Mouse (Mus musculus): ENCODE data around the gene Tbc1d15. TPM values are rescaled to one million over a fixed set of nuclear protein-coding genes. Genes with fewer than 3 reads are reported as not detected.

Gene Tbc1d15
- total and polyA plus RNA-seq, 2 experiments: 7.7 to 49.9 TPM

GRCm38 (mm10) chr10:115226586-115226985 lies 24.7 kb downstream of the Tbc1d15 start:
- no peak overlapping the region for H3K4me3 ChIP-seq (ENCODE audit: insufficient read depth, low read depth, low read length)
- no peaks in the 10 kb centered on the region for H3K27me3 ChIP-seq (ENCODE audit: control insufficient read depth, insufficient read depth, low read length)
- H3K79me2 ChIP-seq (ENCODE audit: control insufficient read depth, insufficient read depth, low read length): peaks cover 13% of the 10 kb centered on the region; the same call in 1 of the 2 replicates
- H3K27ac ChIP-seq (replicated peaks; ENCODE audit: insufficient read depth, low read depth, low read length): no peak overlapping the region
- H3K36me3 ChIP-seq (ENCODE audit: control insufficient read depth, insufficient read depth, low read length): peaks cover 24% of the 10 kb centered on the region
- DNase-seq (ENCODE audit: extremely low read depth, low read depth, low spot score): no peak
- H3K4me1 ChIP-seq (ENCODE audit: control insufficient read depth, insufficient read depth, low read length): no peaks in the 10 kb centered on the region; the same call in 1 of the 2 replicates
- TF ChIP-seq POLR2A (IDR thresholded peaks at IDR 0.05; ENCODE audit: extremely low read depth, insufficient read depth, low read length): no peak
- TF ChIP-seq CTCF (IDR thresholded peaks at IDR 0.05; ENCODE audit: low read depth, low read length): peak; percentile 9; the same call in 1 of the 2 replicates
- 64% methylated on average over 7 of the region's 7 CpGs for WGBS
- no peak overlapping the region for H3K9ac ChIP-seq (ENCODE audit: low read depth, low read length)

GRCm38 (mm10) chr10:115223845-115224244 lies 27.4 kb downstream of the Tbc1d15 start:
- H3K4me1 ChIP-seq (ENCODE audit: control insufficient read depth, insufficient read depth, low read length): no peaks in the 10 kb centered on the region; the same call in 1 of the 2 replicates
- no peak overlapping the region for H3K27ac ChIP-seq (replicated peaks; ENCODE audit: insufficient read depth, low read depth, low read length)
- peaks cover 29% of the 10 kb centered on the region for H3K36me3 ChIP-seq (ENCODE audit: control insufficient read depth, insufficient read depth, low read length)
- no peaks in the 10 kb centered on the region for H3K27me3 ChIP-seq (ENCODE audit: control insufficient read depth, insufficient read depth, low read length)
- 73% methylated on average over 3 of the region's 3 CpGs for WGBS
- peaks cover 9% of the 10 kb centered on the region; the same call in 1 of the 2 replicates for H3K79me2 ChIP-seq (ENCODE audit: control insufficient read depth, insufficient read depth, low read length)
- no peak overlapping the region for H3K4me3 ChIP-seq (ENCODE audit: insufficient read depth, low read depth, low read length)
- no peak overlapping the region for H3K9ac ChIP-seq (ENCODE audit: low read depth, low read length)
- TF ChIP-seq CTCF (IDR thresholded peaks at IDR 0.05; ENCODE audit: low read depth, low read length) (no peak), POLR2A (IDR thresholded peaks at IDR 0.05; ENCODE audit: extremely low read depth, insufficient read depth, low read length) (no peak)
- no peak for DNase-seq (ENCODE audit: extremely low read depth, low read depth, low spot score)

DNA sequence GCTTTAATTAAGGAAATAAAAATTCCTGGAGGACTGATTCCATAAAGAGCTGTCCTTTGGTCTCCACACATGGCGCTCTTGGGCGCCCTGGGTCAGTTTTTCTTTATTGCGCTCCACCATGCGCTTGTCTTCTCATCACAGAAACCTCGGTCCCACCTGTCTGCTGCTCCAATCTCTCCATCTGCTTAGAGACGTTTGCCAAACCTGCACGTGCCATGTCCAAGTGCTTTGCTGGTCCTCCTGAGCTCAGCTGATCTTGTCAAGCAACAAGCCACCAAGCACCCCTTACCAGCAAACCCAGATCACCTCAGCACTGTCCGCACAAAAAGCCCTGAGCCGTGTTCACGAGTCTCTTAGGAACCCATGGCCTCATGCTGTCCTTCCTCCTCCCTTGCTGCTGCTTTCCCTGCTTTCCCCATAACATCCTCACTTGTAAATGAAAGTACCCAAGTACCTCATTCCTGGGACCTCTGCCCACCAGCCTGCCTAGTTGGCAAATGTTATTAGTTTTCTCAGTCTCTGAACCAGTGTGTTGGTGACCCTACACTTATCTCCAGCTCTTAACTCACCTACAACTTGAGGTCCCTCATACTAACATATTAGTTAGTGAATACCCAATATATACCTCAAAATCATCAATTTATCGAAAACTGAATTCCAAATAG lies 38.2 kb downstream of the Tbc1d15 start:
- H3K27ac ChIP-seq (replicated peaks; ENCODE audit: insufficient read depth, low read depth, low read length): no peak overlapping the region
- no peaks in the 10 kb centered on the region; the same call in 1 of the 2 replicates for H3K79me2 ChIP-seq (ENCODE audit: control insufficient read depth, insufficient read depth, low read length)
- H3K27me3 ChIP-seq (ENCODE audit: control insufficient read depth, insufficient read depth, low read length): no peaks in the 10 kb centered on the region
- H3K4me3 ChIP-seq (ENCODE audit: insufficient read depth, low read depth, low read length): no peak overlapping the region
- WGBS: 97% methylated on average over 11 of the region's 11 CpGs
- no peak for DNase-seq (ENCODE audit: extremely low read depth, low read depth, low spot score)
- TF ChIP-seq POLR2A (IDR thresholded peaks at IDR 0.05; ENCODE audit: extremely low read depth, insufficient read depth, low read length): no peak
- no peak overlapping the region for H3K9ac ChIP-seq (ENCODE audit: low read depth, low read length)
- peaks cover 46% of the 10 kb centered on the region for H3K36me3 ChIP-seq (ENCODE audit: control insufficient read depth, insufficient read depth, low read length)
- H3K4me1 ChIP-seq (ENCODE audit: control insufficient read depth, insufficient read depth, low read length): no peaks in the 10 kb centered on the region

DNA sequence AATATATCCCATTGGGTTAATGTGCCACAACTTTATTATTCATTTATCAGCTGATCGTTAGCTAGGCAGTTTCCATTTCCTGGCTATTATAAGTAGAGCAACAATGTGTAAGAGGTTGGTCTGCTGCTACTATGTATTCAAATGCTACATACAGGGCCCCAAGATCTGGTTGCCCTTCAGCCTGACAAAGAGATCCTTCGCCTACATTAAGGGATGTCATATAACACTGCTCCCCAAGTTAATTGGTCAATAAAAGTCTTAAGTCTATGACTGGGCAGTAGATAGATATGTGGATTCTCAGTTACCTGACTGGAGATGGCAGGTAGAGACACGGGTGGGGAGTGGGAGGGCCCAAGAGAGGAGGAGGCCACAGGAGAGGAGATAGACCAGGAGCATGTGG lies 45.4 kb downstream of the Tbc1d15 start:
- Histone ChIP-seq H3K9ac (ENCODE audit: low read depth, low read length) (no peak overlapping the region), H3K36me3 (ENCODE audit: control insufficient read depth, insufficient read depth, low read length) (peaks cover 59% of the 10 kb centered on the region), H3K27ac (replicated peaks; ENCODE audit: insufficient read depth, low read depth, low read length) (no peak overlapping the region), H3K4me3 (ENCODE audit: insufficient read depth, low read depth, low read length) (no peak overlapping the region), H3K79me2 (ENCODE audit: control insufficient read depth, insufficient read depth, low read length) (no peaks in the 10 kb centered on the region), H3K4me1 (ENCODE audit: control insufficient read depth, insufficient read depth, low read length) (no peaks in the 10 kb centered on the region), H3K27me3 (ENCODE audit: control insufficient read depth, insufficient read depth, low read length) (no peaks in the 10 kb centered on the region)
- 83% methylated on average over 3 of the region's 3 CpGs for WGBS
- DNase-seq (ENCODE audit: extremely low read depth, low read depth, low spot score): no peak
- TF ChIP-seq POLR2A (IDR thresholded peaks at IDR 0.05; ENCODE audit: extremely low read depth, insufficient read depth, low read length) (no peak), CTCF (IDR thresholded peaks at IDR 0.05; ENCODE audit: low read depth, low read length) (no peak)

GRCm38 (mm10) chr10:115205284-115205683 lies 46.0 kb downstream of the Tbc1d15 start:
- Histone ChIP-seq H3K4me1 (ENCODE audit: control insufficient read depth, insufficient read depth, low read length) (no peaks in the 10 kb centered on the region), H3K4me3 (ENCODE audit: insufficient read depth, low read depth, low read length) (no peak overlapping the region), H3K9ac (ENCODE audit: low read depth, low read length) (no peak overlapping the region), H3K36me3 (ENCODE audit: control insufficient read depth, insufficient read depth, low read length) (peaks cover 59% of the 10 kb centered on the region), H3K27me3 (ENCODE audit: control insufficient read depth, insufficient read depth, low read length) (no peaks in the 10 kb centered on the region), H3K27ac (replicated peaks; ENCODE audit: insufficient read depth, low read depth, low read length) (no peak overlapping the region), H3K79me2 (ENCODE audit: control insufficient read depth, insufficient read depth, low read length) (no peaks in the 10 kb centered on the region)
- WGBS: 21% methylated on average over 1 of the region's 1 CpGs
- TF ChIP-seq POLR2A (IDR thresholded peaks at IDR 0.05; ENCODE audit: extremely low read depth, insufficient read depth, low read length) (no peak), CTCF (IDR thresholded peaks at IDR 0.05; ENCODE audit: low read depth, low read length) (no peak)
- peak; percentile 82 for DNase-seq (ENCODE audit: extremely low read depth, low read depth, low spot score)

DNA sequence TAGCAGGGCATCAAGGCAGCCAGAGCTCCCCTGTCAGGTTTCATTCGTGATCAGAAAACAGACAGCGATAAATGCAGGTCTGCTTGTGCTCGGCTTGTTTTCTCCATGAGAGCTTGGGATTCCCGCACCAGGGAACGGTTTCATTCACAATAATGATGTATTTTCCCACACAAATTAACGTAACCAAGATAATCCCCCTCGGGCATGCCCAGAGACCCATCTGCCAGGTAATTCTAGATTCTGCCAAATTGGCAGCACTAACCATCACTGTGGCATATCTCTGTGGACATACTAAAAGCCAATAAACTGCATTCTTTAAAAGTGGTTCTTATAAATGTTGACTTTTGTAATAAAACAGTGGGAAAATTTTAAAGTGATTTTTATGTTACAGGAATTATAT lies 60.1 kb downstream of the Tbc1d15 start:
- DNase-seq (ENCODE audit: extremely low read depth, low read depth, low spot score): no peak
- Histone ChIP-seq H3K79me2 (ENCODE audit: control insufficient read depth, insufficient read depth, low read length) (no peaks in the 10 kb centered on the region), H3K27me3 (ENCODE audit: control insufficient read depth, insufficient read depth, low read length) (no peaks in the 10 kb centered on the region), H3K27ac (replicated peaks; ENCODE audit: insufficient read depth, low read depth, low read length) (no peak overlapping the region), H3K4me3 (ENCODE audit: insufficient read depth, low read depth, low read length) (no peak overlapping the region), H3K9ac (ENCODE audit: low read depth, low read length) (no peak overlapping the region), H3K36me3 (ENCODE audit: control insufficient read depth, insufficient read depth, low read length) (no peaks in the 10 kb centered on the region), H3K4me1 (ENCODE audit: control insufficient read depth, insufficient read depth, low read length) (no peaks in the 10 kb centered on the region)
- no peak for TF ChIP-seq POLR2A (IDR thresholded peaks at IDR 0.05; ENCODE audit: extremely low read depth, insufficient read depth, low read length)
- TF ChIP-seq CTCF (IDR thresholded peaks at IDR 0.05; ENCODE audit: low read depth, low read length): no peak
- 86% methylated on average over 7 of the region's 7 CpGs for WGBS
